Mouse (Mus musculus) gonadal fat pad, adult 2 months (tissue): ENCODE measurements around the gene Bcas2. TPM values are rescaled to one million over a fixed set of nuclear protein-coding genes. Genes with fewer than 3 reads are reported as not detected.
"Not testable (repeated sequence)": the region's sequence is repeated elsewhere in the genome, so short reads cannot be mapped to it uniquely, and the experiment has no call there.

Source experiments
- DNase-seq: peaks from one replicate; pipeline ENCODE4 v3.0.0-alpha.2; 2012; ENCODE audit warnings: low read depth
- polyA plus RNA-seq: library from polyadenylated mRNA; depleted of rRNA; stranded (reverse); fragments of >200 nt; gene quantifications from 2 replicates; pipeline ENCODE4 v1.2.3, GENCODE M21; 2012

The Bcas2 gene
- polyA plus RNA-seq, 1 experiment = 22.3 TPM

- no peak for DNase-seq
These were observed 12.1 kb upstream of the Bcas2 start for GRCm38 (mm10) chr3:103159232-103159900.

GRCm38 (mm10) chr3:103169771-103170170, 1.7 kb upstream of the Bcas2 start:
- DNase-seq = no peak

GRCm38 (mm10) chr3:103172615-103173014, 1.2 kb downstream of the Bcas2 start:
- no peak for DNase-seq

GRCm38 (mm10) chr3:103176740-103177139, 5.3 kb downstream of the Bcas2 start:
- DNase-seq = no peak

GRCm38 (mm10) chr3:103179527-103179926, 8.1 kb downstream of the Bcas2 start:
- no peak for DNase-seq

GRCm38 (mm10) chr3:103181171-103181570, 9.7 kb downstream of the Bcas2 start:
- no peak for DNase-seq

GRCm38 (mm10) chr3:103182821-103183220, 11.4 kb downstream of the Bcas2 start:
- no peak for DNase-seq

GRCm38 (mm10) chr3:103184467-103184866, 13.0 kb downstream of the Bcas2 start:
- DNase-seq = not testable (repeated sequence)

GRCm38 (mm10) chr3:103188451-103188850, 17.0 kb downstream of the Bcas2 start:
- no peak for DNase-seq

- DNase-seq = no peak
These were observed 17.4 kb downstream of the Bcas2 start for GRCm38 (mm10) chr3:103188856-103189255.

GRCm38 (mm10) chr3:103192161-103192560, 20.7 kb downstream of the Bcas2 start:
- DNase-seq = no peak

- no peak for DNase-seq
These were observed 21.7 kb downstream of the Bcas2 start for GRCm38 (mm10) chr3:103193186-103193585.

- no peak for DNase-seq
These were observed 24.9 kb downstream of the Bcas2 start for GRCm38 (mm10) chr3:103196320-103196823.

GRCm38 (mm10) chr3:103199386-103199785, 27.9 kb downstream of the Bcas2 start:
- DNase-seq = no peak

- DNase-seq = not testable (repeated sequence)
These were observed 29.6 kb downstream of the Bcas2 start for GRCm38 (mm10) chr3:103201105-103201504.

- no peak for DNase-seq
These were observed 32.1 kb downstream of the Bcas2 start for GRCm38 (mm10) chr3:103203554-103203953.

- DNase-seq = no peak
These were observed 33.0 kb downstream of the Bcas2 start for GRCm38 (mm10) chr3:103204445-103204844.

GRCm38 (mm10) chr3:103206393-103206792, 34.9 kb downstream of the Bcas2 start:
- no peak for DNase-seq

GRCm38 (mm10) chr3:103207749-103208148, 36.3 kb downstream of the Bcas2 start:
- DNase-seq = no peak

GRCm38 (mm10) chr3:103208237-103208636, 36.8 kb downstream of the Bcas2 start:
- DNase-seq = no peak

GRCm38 (mm10) chr3:103211101-103211500, 39.6 kb downstream of the Bcas2 start:
- DNase-seq = no peak

GRCm38 (mm10) chr3:103212142-103212541, 40.7 kb downstream of the Bcas2 start:
- no peak for DNase-seq

- no peak for DNase-seq
These were observed 42.1 kb downstream of the Bcas2 start for GRCm38 (mm10) chr3:103213537-103213936.
